Mouse (Mus musculus) CD4-positive helper T cell, adult 2 months (primary cell): ENCODE measurements around the gene Cadm2.

Experiments
- DNase-seq: peaks from one replicate; pipeline ENCODE4 v3.0.0-alpha.2; 2012; ENCODE audit warnings: low read depth, missing footprints, low spot score

The Cadm2 gene

DNA sequence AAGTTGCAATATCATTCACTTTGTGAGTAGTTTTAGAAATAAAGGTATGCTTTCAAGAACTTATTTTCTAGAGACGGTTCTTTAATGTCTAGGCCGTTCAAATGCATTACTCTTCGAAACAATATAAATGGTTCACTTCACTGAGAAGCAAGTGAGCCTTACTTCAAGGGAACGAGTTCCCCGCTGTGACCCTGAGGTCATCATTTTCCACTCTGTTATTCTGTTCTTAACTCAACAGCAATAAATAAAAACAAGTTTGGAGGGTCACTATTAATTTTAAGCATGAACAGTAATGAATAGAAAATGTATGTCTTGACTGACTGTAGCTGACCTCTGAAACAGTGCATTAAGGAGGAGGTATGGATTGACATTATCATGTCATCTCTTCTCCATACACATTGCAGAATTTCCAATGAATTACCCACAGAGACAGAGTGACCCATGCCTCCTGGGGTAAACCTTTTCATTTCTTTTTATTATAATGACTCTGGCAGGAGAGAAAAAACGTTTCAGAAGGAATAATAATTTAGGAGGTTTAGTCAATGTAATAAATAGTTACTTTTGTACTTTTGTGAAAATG is 458.4 kb downstream of the Cadm2 start:
- no peak for DNase-seq

DNA sequence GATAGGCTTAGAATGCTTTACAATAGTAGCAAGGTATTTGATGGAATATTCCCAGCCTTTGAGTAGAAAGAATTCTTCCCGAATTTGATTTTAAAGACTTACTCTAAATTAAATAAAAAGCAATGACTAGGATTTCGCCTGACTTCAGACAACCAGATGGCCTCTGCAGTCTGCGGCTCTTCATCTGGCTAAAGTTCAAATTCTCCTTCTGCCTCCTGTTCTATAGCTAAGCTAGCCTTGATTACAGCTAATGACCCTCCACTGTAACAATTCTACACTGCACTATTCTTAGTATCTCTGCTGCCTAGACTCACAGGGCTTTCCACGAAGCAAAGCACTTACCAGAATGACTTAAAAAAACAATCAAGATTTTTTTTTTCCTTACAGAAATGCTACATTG is 495.9 kb downstream of the Cadm2 start:
- no peak for DNase-seq

DNA sequence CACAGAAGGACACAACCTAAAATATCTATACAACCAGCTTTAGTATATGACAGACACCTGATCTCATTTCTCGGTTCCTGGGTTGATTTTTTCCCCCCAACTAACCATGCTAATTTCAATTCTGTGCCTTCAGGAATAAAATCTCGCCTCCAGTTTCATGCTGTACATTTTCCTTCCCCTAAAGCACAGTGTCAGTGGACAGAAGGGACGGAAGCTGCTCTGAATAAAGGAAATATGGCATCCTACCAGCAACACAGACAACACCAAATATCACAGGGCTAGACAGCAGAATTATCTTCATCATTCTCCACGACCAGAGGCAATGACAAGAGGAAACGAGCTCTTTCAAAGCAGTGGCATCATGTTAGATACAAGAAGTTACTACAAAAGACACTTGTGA is 498.2 kb downstream of the Cadm2 start:
- no peak for DNase-seq

DNA sequence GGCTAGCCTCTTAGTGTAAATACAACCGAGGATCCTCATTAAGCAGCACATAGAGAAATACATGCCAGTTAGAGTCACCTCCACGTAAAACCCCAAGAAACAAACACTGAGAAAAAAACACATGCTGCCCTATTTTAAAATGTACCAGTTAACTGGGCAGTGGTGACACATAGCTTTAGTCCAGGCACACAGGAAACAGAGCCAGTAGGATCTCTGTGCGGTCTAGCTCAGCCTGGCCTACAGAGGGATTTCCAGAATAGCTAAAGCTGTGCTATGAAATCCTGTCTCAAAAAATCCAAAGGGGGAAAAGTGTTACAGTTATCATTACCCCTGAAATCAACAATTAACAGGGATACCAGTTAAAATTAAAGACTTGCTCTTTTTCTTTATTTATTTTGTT is 498.9 kb downstream of the Cadm2 start:
- no peak for DNase-seq

DNA sequence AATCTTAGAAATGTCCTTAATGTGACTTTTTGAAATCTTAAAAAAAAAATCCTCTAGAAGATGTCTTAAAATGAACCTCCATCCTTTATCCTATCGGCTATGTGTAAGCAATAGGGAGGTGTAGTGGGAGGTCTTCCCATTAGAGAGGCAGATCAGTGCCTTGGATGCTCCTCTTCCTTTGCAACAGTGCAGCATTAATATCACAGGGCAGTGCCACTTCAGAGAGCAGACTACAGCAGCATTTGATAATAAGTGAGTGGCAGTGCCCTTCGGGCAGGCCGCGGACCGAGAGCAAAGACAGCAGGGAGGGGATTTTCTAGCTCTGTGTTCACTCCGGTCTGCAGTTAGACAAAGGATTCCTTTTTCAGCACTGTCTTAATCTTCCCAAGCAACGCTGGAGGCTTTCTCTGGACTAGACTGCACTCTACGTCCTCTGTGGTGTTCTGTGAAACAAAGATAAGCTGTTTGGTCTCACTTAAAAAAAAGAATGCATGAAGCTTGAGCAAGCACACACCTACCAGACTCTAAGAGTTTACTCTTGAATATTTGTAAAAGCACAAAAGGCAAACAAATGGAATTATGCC is 514.1 kb downstream of the Cadm2 start:
- no peak for DNase-seq

DNA sequence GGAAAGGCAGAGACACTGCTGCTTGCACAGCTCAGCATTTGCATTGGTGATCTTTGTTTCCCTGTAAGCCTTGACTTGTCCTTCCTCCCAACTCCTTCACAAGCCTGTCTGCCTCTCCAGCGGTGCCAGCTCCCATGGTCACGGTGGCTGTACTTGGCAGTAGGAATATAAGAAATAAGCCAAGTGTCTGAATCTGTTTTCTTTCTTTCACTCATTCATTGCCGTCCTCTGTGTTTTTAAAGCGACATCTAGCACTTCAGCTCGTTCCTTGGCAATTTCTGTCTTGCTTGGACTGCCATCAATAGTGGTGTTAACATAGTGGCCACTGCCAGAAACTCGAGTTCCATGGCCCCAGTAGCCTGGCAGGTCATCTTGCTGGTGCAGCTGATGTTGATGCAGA is 524.0 kb downstream of the Cadm2 start:
- no peak for DNase-seq

DNA sequence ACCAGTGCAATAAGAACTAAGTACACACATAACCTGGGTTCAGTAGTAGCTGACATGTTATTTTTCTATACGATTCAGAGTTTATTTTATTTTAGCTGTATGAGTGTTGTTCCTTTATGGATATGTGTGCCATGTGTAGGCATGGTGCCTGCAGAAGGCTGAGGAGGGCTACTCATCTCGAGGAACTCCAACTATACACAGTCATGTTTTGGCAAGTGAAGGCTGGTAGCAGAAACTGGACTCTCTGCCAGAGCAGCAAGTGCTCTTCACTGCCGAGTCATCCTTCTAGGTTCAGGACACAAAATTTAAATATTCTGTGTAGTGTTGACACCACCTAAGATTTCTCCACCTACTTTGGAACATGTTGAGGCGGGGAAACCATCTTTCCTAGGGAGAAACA is 524.8 kb downstream of the Cadm2 start:
- no peak for DNase-seq

DNA sequence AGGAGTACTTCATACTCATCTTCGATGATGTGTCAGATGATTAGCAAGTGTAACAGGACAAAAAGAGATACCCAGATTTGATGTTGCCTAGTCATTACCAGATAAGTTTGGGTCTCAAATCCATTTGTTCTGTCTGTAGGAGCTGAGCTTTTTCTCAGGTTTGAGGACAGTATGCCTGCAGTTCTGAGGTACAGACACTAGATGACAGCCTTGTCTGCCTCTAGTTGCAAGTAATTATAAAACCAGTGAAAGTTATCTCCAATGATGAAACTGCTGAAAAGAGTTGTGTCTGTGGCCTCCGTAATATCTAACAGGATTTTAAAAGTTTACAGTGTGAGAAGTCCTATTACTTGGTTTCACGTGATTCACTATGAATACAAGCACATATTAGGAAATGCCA is 531.0 kb downstream of the Cadm2 start:
- DNase-seq = no peak

DNA sequence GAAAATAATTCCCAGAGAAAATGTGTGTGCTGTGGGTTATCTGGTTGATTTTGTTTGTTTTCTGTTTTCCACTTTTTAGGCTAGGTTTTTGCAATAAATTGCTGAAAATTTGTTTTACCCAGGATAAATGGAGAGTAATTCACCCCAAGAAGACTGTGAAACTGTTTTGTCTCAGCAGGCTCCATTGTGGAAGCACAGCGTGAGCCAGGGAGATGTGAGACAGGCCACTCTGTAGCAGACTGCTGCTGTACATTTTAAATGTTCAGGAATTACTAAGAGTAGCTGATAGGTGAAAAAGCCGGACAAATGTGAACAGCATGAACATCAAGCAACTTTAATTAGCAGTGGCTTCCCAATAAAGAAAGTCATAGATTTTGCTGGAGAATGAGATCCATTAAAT is 541.4 kb downstream of the Cadm2 start:
- no peak for DNase-seq

DNA sequence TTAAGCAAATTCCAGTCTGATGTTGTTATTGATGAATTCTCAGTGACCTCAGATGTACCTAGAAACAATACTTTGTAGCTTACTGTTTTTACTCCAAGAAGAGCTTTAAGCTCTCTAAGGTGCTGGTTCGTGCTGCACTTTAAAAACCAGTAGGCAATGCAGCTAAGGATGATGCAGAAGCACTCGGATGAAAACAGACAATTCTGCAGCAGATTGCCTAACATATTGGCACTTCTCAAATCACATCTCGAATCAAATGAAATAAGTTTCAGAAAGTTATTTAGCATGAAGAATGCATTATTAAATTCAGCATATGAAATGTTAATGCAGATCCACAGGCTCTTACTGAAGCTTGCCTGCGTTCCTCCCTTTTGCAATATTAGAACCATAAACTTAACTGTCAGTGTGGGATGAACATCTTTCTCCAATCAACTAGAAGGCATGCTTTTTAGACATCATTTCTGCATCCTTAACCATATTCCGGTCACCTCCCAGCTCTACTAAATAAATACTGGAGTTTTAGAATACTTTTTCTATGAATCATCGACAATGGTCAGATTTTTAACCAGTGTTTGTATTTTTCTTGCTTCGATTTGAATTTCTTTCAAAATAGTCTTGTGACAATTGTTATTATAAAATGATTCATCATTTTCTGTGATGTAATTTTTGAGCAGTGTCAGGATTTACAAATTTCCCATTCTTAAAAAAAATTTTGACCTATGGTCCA is 544.4 kb downstream of the Cadm2 start:
- DNase-seq = no peak

DNA sequence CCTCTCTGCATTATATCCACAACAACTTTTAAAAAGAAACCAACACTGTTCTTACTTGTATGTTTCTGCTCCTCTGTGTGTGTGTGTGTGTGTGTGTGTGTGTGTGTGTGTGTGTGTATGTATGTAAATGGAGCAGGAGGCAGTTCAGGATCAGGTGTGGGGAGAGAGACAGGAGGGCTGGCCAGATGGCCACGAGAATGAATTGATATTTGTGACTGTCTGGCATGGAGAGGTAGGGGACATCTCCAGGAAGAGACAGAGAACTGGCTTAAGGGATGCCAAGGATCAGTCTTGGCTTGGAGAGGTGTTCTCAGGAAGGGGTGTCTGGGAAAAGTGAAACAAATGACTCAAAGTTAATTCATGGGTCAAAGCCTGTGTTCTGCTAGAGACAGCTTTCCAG is 552.2 kb downstream of the Cadm2 start:
- DNase-seq = no peak

DNA sequence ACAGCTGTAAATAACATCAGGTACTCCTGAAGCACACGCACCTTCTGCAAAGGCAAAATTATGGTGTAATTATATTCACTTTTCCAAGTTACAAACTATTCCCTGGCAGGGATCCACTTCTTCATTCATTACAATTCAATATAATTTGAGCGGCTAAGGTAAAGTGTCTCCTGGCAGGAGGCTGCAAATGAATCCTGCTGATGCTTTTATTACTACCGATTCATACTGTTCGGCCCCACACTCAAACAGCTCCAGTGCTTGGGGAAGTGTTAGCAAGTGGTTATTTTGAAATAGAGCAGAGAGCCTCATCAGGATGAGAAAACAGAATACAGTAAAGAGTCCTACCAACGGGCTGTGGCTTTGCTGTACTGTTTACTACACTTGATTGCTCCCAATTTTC is 589.8 kb downstream of the Cadm2 start:
- DNase-seq = no peak

DNA sequence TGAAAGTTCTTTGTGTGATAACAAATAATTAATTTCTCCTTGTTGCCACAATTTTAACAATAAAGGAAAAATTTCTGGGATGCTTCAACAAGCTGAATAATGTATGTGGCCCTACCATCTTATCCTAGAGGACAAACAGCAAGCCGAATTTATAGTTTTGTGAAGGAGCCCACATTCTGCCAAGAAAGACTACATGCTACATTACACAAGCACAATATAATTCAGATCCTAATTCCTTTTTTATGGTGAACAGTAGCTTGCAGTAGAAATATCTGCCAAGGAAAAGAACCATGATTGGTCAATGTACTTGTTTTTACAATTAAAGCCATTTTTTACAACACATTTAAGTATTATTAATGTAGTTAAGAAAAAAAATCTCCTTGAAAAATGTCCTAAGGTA is 600.9 kb downstream of the Cadm2 start:
- no peak for DNase-seq

DNA sequence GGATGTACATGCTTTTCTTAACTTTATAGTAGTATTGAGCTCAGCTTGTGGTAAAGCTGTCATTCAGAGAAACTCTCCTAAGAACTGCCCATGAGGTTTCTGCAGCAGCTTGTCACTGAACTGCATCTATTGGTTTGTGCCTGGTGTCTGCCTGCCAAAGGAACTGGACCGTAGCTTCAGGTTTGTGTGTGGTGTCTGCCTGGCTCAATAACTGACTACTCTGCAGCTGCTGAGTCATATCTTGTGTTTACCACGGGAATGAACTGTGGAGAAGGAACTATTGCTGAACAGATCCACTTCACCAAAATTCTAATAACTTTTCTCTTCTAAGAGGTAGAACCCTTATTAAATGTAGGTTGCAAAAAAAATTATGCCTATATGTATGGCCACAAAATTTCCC is 603.0 kb downstream of the Cadm2 start:
- no peak for DNase-seq

DNA sequence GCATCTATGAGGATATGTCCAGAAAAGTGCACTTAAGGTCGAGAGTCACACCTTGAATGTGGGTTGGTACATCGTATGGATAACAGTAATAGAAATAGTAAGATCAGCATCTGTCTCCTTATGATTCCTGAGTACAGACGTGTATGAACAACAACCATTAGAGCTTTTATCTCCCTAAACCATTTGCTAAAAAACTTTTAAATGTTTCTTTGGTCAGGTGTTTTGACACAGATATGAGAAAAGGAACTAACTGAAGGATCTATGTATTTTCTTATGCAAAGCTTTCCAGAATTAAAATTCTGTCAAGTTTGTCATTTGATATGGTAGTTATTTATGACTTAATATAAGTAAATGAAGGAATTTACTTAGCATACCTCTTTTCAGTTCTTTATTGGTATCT is 617.5 kb downstream of the Cadm2 start:
- DNase-seq = no peak

DNA sequence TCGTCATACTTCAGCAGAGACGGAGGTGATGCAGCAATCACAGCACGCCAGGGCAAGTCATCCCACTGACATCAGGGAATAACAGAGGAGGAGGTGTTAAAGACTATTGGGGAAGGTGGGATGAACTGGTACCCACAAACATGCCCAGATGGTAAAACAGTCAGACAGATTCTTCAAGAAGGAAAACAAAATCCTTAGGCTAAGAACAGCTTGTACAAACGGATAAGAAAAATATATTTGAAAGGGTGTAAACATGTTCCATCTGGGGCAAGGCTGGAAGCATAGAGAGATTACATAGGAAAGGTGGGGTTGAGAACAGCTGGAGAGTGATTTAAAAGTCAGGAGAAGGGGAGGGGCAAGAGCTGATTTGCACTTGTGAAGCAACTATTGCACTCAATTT is 619.0 kb downstream of the Cadm2 start:
- no peak for DNase-seq

DNA sequence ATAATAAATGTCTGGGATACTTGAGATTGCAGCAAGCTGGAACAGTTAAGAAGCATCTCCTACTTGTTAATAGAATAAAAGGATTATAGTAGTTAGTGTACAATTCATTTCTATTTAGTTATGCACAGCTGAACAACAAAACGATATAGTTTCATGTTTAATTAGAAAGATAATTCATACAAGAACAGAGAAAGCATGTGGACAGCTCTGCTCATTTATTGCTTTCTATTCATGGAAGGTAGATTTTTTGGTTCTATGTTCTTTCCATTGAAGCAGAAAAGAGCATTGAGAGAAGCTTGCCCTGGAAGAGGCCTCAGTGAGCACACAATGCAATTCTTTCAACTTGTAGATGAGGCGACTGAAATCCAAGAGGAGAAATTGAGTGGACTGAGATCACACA is 623.2 kb downstream of the Cadm2 start:
- no peak for DNase-seq

DNA sequence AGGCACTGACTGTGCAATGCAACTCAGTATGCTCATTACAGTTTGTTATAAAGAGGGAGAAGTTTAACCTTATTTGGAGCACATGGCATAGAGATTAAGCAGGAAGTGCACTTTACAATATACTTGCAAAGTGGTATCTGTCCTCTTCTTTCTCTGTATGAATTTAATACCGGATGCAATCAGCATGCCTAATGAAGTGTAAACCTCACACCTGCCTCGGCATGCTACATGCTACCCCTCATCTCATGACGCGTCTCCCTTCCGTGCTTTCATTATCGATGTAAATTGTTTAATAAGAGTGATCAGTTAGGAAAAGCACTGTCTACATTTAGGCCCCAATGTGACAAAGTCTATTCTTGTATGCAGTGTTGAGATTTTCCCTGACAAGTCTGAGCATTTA is 633.0 kb downstream of the Cadm2 start:
- no peak for DNase-seq

DNA sequence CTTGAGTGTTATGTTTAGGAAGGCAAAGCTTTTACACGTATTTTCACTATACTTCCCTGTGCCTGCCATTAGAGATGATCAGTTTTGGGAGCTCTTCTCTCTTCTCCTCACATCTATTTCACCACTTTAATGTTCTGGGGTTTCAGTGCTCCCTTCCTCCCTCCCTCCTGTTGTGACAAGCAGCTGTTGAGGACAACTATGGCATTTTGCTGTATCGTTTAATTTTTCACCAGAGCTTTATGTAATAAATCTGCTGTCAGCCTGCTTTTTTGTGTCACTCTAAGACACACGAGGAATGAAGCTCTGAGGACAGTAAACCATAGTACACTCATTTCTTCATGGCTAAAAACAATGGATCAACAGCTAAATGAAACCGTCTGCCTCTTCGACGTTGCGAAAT is 633.8 kb downstream of the Cadm2 start:
- DNase-seq = no peak

DNA sequence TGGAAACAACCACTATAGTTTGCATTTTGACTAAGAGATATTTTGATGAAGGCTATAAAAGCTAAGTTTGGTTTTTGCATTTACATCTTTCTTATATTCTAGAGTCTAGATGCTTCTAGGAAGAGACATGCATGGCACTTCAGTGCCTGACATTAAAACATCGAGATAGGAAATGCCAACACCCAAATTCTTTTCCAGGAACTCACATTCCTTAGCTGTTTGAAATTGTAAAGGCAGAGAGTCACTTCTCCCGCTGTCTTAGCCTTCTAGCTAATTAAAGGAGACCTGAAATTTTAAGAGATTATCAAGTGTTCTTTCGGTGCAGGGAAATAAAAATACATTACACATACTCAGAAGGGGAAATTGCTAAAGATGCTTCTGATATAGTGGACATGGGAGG is 649.8 kb downstream of the Cadm2 start:
- no peak for DNase-seq

DNA sequence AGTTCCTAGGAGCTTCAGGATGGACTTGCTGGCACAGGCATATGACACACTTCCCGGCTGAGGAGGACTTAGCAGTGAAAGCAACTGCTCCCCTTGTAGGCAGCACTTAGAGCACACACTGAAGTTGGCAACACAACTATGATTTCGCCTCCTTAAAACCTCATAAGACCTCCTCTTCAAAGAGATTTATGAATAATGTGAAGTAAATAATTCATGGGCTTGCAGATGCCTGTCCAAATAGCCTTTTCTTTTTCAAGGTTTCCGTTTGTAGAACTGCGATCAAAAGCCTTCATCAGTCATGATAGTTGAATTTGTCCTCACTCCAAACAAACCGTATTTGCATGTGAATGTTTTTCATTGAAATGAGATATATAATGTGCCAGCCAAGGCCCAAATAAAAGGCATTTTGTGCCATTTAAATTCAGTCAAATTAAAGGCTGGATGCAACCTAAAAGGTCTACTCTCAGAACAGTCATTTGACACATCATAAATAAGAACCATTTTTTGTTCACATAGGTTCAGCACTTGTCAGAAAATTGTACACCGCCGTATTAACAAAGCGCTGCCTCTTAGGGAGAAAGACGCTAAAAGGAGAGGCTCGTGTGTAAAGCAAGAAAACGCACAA is 651.1 kb downstream of the Cadm2 start:
- DNase-seq = no peak

DNA sequence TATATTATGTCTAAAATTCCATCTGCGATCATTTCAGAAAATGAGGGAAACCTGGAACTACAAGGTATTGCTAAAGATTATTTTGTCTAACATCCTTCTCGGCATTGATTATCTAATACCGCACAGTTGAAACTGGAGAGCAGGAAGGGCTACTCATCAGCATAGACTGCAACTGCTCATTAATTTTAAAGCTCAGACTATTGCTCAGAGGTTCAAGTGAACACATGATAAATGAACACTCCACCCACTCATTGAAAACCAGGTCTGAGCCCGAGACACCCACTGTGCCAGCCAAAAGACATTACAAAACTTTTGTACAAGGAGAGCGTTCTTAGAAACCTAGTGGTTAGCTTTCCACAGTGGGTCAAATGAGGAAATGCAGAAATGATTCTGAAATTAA is 652.4 kb downstream of the Cadm2 start:
- DNase-seq = no peak

DNA sequence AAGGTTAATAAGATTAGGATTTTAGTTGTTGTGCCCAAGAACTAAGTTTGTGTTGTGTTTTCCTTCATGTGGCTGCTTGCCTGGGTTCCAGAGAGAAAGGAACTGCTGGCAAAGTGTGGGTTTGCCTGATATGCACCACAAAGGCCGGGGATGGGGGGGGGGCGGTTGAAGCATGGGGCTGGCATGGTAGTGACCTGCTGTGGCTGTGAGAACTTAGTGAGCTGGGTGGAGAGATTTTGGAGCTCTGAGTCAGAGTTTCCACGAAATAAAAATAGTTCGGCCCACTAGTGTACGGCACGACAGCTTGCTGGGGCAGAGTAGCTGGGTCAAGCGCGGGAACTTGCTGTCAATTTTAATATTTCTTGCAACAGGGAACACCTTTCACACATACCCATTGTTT is 653.0 kb downstream of the Cadm2 start:
- no peak for DNase-seq
